Mouse (Mus musculus) brain, embryonic 14.5 days (tissue): ENCODE measurements around the gene Barhl2.

Experiments used
- CTCF ChIP-seq: fragments of 200-500 bp; IDR thresholded peaks from 2 replicates; pipeline ENCODE4 v1.5.1; 2012; ENCODE audit warnings: inconsistent platforms, mild to moderate bottlenecking, moderate library complexity, borderline replicate concordance; ENCODE audit not compliant: insufficient read depth, insufficient read length; ENCODE audit errors: extremely low read depth
- POLR2A ChIP-seq: fragments of 200-500 bp; IDR thresholded peaks from 2 replicates; pipeline ENCODE4 v1.6.1; 2012; ENCODE audit warnings: mild to moderate bottlenecking, inconsistent platforms, borderline replicate concordance; ENCODE audit not compliant: poor library complexity, insufficient read depth, insufficient read length, severe bottlenecking; ENCODE audit errors: extremely low read depth

DNA sequence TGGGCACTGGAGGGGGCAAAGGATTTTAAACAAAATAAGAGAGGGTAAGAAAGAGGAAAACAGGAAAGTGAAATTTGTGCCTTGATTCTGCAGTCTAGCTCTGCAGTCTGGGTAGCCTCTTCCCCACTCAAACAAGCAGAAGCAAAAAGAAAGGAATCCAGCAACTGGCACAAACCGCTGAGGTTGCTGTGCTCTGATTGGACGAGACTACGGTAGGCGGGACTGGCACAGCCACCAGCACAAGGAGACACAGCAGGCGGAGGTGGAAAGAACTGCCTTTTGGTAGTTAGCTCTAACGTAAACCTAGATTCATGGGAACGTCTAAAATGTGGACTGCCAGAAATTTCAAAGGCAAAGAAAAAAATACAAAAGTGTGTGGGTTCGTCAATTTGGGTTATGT, 11.4 kb downstream of the Barhl2 start:
- TF ChIP-seq CTCF = no peak
- TF ChIP-seq POLR2A = no peak
